Mouse (Mus musculus): ENCODE results near the gene Bahd1. TPM values are rescaled to one million over a fixed set of nuclear protein-coding genes. Genes with fewer than 3 reads are reported as not detected.

Gene Bahd1
- polyA plus RNA-seq, 1 experiment from 2014 or later, result 1.3 TPM

GRCm38 (mm10) chr2:118875316-118875715, 24.9 kb upstream of the Bahd1 start:
- H3K4me3 ChIP-seq (ENCODE audit: low read depth, low read length), result no peak overlapping the region
- WGBS, result 91% methylated on average over 8 of the region's 8 CpGs
- no peaks in the 10 kb centered on the region for H3K4me1 ChIP-seq (ENCODE audit: control insufficient read depth, insufficient read depth, low read length)
- no peaks in the 10 kb centered on the region for H3K9me3 ChIP-seq (ENCODE audit: control insufficient read depth, low read length)
- ATAC-seq (ENCODE audit: low read depth) (0 out of 2 replicates have a peak, but pooled peaks have one; percentile 5), DNase-seq (ENCODE audit: low spot score) (no peak)
- H3K4me2 ChIP-seq (ENCODE audit: low read depth, low read length), result no peak overlapping the region
- peaks cover 66% of the 10 kb centered on the region for H3K36me3 ChIP-seq (ENCODE audit: control insufficient read depth, insufficient read depth, low read length)
- no peaks in the 10 kb centered on the region for H3K27me3 ChIP-seq (replicated peaks; ENCODE audit: control insufficient read depth, insufficient read depth, low read length)
- H3K9ac ChIP-seq (ENCODE audit: low read depth, low read length), result no peak overlapping the region
- no peak overlapping the region for H3K27ac ChIP-seq (replicated peaks; ENCODE audit: low read depth, low read length)

DNA sequence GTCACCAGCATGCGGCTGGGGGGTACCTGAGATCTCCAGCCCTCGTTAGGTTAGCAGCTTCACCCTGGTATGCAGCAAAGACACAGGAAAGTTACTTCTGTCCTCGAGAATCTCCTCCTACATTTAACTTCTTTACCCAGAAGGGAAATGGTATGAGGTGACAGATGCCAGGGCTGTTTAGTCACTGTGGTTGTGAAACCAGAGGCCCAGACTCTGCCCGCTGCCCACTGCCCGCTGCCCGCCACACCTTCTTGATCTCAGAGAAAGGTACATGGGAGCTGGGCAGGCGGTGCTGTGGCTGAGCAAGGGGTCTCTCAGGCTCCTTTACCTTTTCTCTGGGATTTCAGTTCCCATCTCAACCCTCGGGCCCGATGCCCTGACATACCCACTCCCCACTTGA, 23.7 kb upstream of the Bahd1 start:
- ATAC-seq (ENCODE audit: low read depth) (no peak), DNase-seq (ENCODE audit: low spot score) (no peak)
- no peaks in the 10 kb centered on the region for H3K4me1 ChIP-seq (ENCODE audit: control insufficient read depth, insufficient read depth, low read length)
- no peak overlapping the region for H3K27ac ChIP-seq (replicated peaks; ENCODE audit: low read depth, low read length)
- no peak overlapping the region for H3K9ac ChIP-seq (ENCODE audit: low read depth, low read length)
- H3K36me3 ChIP-seq (ENCODE audit: control insufficient read depth, insufficient read depth, low read length), result peaks cover 64% of the 10 kb centered on the region
- H3K4me3 ChIP-seq (ENCODE audit: low read depth, low read length), result no peak overlapping the region
- no peaks in the 10 kb centered on the region for H3K27me3 ChIP-seq (replicated peaks; ENCODE audit: control insufficient read depth, insufficient read depth, low read length)
- H3K9me3 ChIP-seq (ENCODE audit: control insufficient read depth, low read length), result no peaks in the 10 kb centered on the region
- 92% methylated on average over 9 of the region's 9 CpGs for WGBS
- H3K4me2 ChIP-seq (ENCODE audit: low read depth, low read length), result no peak overlapping the region

DNA sequence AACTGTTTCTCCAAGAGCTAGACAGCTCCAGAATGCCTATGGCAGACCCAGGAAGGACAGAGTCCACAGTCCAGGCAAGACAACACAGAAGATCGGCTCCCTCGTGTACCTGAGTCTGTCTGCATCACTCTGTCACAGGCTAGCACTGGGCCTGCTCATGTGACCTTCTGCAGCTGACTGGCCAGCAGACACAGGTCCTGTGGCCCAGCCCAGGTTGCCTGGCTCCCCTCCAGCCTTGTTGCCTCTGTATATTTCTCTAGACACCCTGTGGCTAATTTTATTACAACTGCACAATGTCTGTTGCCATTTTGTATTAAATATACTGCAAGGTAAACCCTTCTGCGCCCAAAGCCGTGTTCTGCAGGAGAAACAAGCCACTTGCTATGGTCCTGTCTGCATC, 19.2 kb upstream of the Bahd1 start:
- no peak overlapping the region for H3K27ac ChIP-seq (replicated peaks; ENCODE audit: low read depth, low read length)
- peaks cover 5% of the 10 kb centered on the region; the same call in 1 of the 2 replicates for H3K4me1 ChIP-seq (ENCODE audit: control insufficient read depth, insufficient read depth, low read length)
- peaks cover 14% of the 10 kb centered on the region for H3K27me3 ChIP-seq (replicated peaks; ENCODE audit: control insufficient read depth, insufficient read depth, low read length)
- 86% methylated on average over 4 of the region's 4 CpGs for WGBS
- H3K9ac ChIP-seq (ENCODE audit: low read depth, low read length), result no peak overlapping the region
- no peak overlapping the region for H3K4me2 ChIP-seq (ENCODE audit: low read depth, low read length)
- no peaks in the 10 kb centered on the region for H3K9me3 ChIP-seq (ENCODE audit: control insufficient read depth, low read length)
- H3K4me3 ChIP-seq (ENCODE audit: low read depth, low read length), result no peak overlapping the region
- ATAC-seq (ENCODE audit: low read depth), result no peak
- H3K36me3 ChIP-seq (ENCODE audit: control insufficient read depth, insufficient read depth, low read length), result peaks cover 33% of the 10 kb centered on the region
- no peak for DNase-seq (ENCODE audit: low spot score)

GRCm38 (mm10) chr2:118881956-118882355, 18.2 kb upstream of the Bahd1 start:
- no peak overlapping the region for H3K4me3 ChIP-seq (ENCODE audit: low read depth, low read length)
- ATAC-seq (ENCODE audit: low read depth), result no peak
- no peak for DNase-seq (ENCODE audit: low spot score)
- peaks cover 19% of the 10 kb centered on the region for H3K27me3 ChIP-seq (replicated peaks; ENCODE audit: control insufficient read depth, insufficient read depth, low read length)
- no peak overlapping the region for H3K4me2 ChIP-seq (ENCODE audit: low read depth, low read length)
- WGBS, result 67% methylated on average over 5 of the region's 5 CpGs
- no peaks in the 10 kb centered on the region for H3K9me3 ChIP-seq (ENCODE audit: control insufficient read depth, low read length)
- H3K36me3 ChIP-seq (ENCODE audit: control insufficient read depth, insufficient read depth, low read length), result peaks cover 25% of the 10 kb centered on the region
- no peak overlapping the region for H3K9ac ChIP-seq (ENCODE audit: low read depth, low read length)
- peaks cover 5% of the 10 kb centered on the region; the same call in 1 of the 2 replicates for H3K4me1 ChIP-seq (ENCODE audit: control insufficient read depth, insufficient read depth, low read length)
- no peak overlapping the region for H3K27ac ChIP-seq (replicated peaks; ENCODE audit: low read depth, low read length)

DNA sequence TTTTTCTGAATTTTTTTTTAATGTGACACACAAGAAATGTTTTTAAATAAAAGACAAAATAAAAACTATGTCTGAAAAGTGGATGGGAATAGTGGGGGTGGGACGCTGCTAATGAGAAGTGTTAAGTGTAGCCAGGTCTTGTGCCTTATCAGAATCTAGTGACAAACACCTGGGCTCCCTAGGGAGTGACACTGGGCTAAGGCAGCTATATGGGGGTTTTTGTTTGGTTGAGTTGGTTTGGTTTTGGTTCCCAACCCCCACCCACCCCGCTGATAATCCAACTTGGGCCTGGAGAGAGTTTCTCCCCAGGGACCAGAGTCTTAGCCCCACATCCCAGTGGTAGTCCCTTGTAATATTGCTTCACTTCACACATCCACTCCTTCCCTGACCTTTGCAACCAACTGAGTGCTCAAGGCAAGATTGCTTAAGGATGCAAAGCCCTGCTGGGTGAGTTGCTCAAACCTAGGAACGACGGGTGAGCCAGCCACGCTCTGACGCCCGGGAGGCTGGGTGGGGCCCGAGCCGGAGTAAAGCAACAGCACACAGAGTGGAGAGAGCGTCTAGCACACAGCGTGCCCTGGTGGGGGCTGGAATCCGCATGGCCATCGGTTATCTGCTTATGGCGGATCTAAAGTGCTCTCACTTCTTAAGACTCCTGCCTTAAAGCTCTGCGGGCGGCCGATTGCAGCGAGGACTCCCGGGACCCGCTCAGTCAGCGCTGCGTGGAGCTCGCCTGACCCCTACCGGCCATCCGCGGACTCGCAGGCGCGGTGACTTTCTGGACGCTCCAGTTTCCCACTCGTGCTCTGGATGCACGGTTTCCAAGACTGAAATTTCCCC, 17.1 kb upstream of the Bahd1 start:
- H3K27ac ChIP-seq (replicated peaks; ENCODE audit: low read depth, low read length), result no peak overlapping the region
- ATAC-seq (ENCODE audit: low read depth), result peak; percentile 81

GRCm38 (mm10) chr2:118887440-118887839, 12.7 kb upstream of the Bahd1 start:
- Histone ChIP-seq H3K9ac (ENCODE audit: low read depth, low read length) (no peak overlapping the region; the same call in 1 of the 2 replicates), H3K4me2 (ENCODE audit: low read depth, low read length) (no peak overlapping the region), H3K27me3 (replicated peaks; ENCODE audit: control insufficient read depth, insufficient read depth, low read length) (peaks cover 27% of the 10 kb centered on the region), H3K36me3 (ENCODE audit: control insufficient read depth, insufficient read depth, low read length) (no peaks in the 10 kb centered on the region), H3K9me3 (ENCODE audit: control insufficient read depth, low read length) (no peaks in the 10 kb centered on the region), H3K4me1 (ENCODE audit: control insufficient read depth, insufficient read depth, low read length) (peaks cover 8% of the 10 kb centered on the region; the same call in 1 of the 2 replicates), H3K4me3 (ENCODE audit: low read depth, low read length) (no peak overlapping the region), H3K27ac (replicated peaks; ENCODE audit: low read depth, low read length) (no peak overlapping the region)
- 65% methylated on average over 13 of the region's 13 CpGs for WGBS
- DNase-seq (ENCODE audit: low spot score) (no peak), ATAC-seq (ENCODE audit: low read depth) (no peak)

More for the DNA sequence above, 17.1 kb upstream of the Bahd1 start:
- H3K9ac ChIP-seq (ENCODE audit: low read depth, low read length), result peak overlapping the region; percentile 59
- H3K4me3 ChIP-seq (ENCODE audit: low read depth, low read length), result peak overlapping the region; percentile 40
- peaks cover 27% of the 10 kb centered on the region for H3K27me3 ChIP-seq (replicated peaks; ENCODE audit: control insufficient read depth, insufficient read depth, low read length)
- H3K36me3 ChIP-seq (ENCODE audit: control insufficient read depth, insufficient read depth, low read length), result peaks cover 15% of the 10 kb centered on the region
- peaks cover 8% of the 10 kb centered on the region; the same call in 1 of the 2 replicates for H3K4me1 ChIP-seq (ENCODE audit: control insufficient read depth, insufficient read depth, low read length)
- WGBS, result 3% methylated on average over 30 of the region's 32 CpGs
- H3K4me2 ChIP-seq (ENCODE audit: low read depth, low read length), result peak overlapping the region; percentile 77
- DNase-seq (ENCODE audit: low spot score), result peak; percentile 88
- no peaks in the 10 kb centered on the region for H3K9me3 ChIP-seq (ENCODE audit: control insufficient read depth, low read length)

DNA sequence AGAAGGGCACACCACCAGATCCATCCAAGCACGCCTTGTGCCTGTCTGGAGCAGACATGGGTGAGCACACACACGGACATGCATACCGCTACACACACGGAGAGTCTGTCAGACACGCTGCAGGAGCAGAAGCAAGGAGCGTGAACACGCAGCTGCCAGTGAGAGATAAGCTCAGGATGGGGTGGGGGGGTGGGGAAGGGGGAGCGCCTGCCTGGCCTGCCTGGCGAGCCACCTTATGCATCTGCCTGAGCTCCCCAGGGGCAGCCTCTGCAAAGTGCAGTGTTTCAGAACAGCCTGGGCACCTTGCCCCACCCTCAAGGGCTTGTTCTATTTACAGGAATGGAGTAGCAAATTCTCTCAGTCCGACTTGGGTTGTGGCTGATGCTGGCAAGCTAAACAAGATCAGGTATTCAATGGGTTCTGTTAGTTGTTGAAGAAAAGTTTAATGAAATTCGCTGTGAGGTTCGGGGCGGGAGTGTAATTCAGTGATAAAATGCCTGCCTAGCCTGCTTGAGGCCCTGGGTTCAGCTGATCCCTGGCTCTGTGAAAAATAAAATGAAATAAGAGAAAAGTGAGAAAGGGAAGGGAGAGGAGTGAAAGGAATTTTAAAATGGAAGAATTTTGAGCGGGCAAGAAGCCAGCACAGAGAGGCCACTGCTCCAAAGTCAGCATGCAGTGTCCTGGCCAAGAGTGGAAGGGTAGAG, 12.2 kb upstream of the Bahd1 start:
- H3K4me2 ChIP-seq (ENCODE audit: low read depth, low read length), result no peak overlapping the region

GRCm38 (mm10) chr2:118891173-118891572, 9.0 kb upstream of the Bahd1 start:
- WGBS, result 86% methylated on average over 4 of the region's 4 CpGs
- H3K4me3 ChIP-seq (ENCODE audit: low read depth, low read length), result no peak overlapping the region
- no peak overlapping the region for H3K27ac ChIP-seq (replicated peaks; ENCODE audit: low read depth, low read length)
- peaks cover 39% of the 10 kb centered on the region for H3K27me3 ChIP-seq (replicated peaks; ENCODE audit: control insufficient read depth, insufficient read depth, low read length)
- no peak for ATAC-seq (ENCODE audit: low read depth)
- no peak overlapping the region for H3K9ac ChIP-seq (ENCODE audit: low read depth, low read length)
- no peak for DNase-seq (ENCODE audit: low spot score)
- peaks cover 7% of the 10 kb centered on the region for H3K4me1 ChIP-seq (ENCODE audit: control insufficient read depth, insufficient read depth, low read length)
- no peaks in the 10 kb centered on the region for H3K36me3 ChIP-seq (ENCODE audit: control insufficient read depth, insufficient read depth, low read length)
- no peak overlapping the region for H3K4me2 ChIP-seq (ENCODE audit: low read depth, low read length)
- no peaks in the 10 kb centered on the region for H3K9me3 ChIP-seq (ENCODE audit: control insufficient read depth, low read length)

More for the DNA sequence above, 12.2 kb upstream of the Bahd1 start:
- ATAC-seq (ENCODE audit: low read depth) (no peak), DNase-seq (ENCODE audit: low spot score) (peak; percentile 20)
- Histone ChIP-seq H3K27ac (replicated peaks; ENCODE audit: low read depth, low read length) (no peak overlapping the region), H3K27me3 (replicated peaks; ENCODE audit: control insufficient read depth, insufficient read depth, low read length) (peaks cover 32% of the 10 kb centered on the region), H3K36me3 (ENCODE audit: control insufficient read depth, insufficient read depth, low read length) (no peaks in the 10 kb centered on the region), H3K9me3 (ENCODE audit: control insufficient read depth, low read length) (no peaks in the 10 kb centered on the region), H3K4me1 (ENCODE audit: control insufficient read depth, insufficient read depth, low read length) (peaks cover 6% of the 10 kb centered on the region; the same call in 1 of the 2 replicates), H3K4me3 (ENCODE audit: low read depth, low read length) (no peak overlapping the region), H3K9ac (ENCODE audit: low read depth, low read length) (no peak overlapping the region; the same call in 1 of the 2 replicates)
- 33% methylated on average over 10 of the region's 14 CpGs for WGBS
